Mouse (Mus musculus) heart, postnatal 0 days (tissue): ENCODE measurements at regions not wholly inside any gene's neighbourhood (a gene's known extent, or its start where the extent isn't known, plus 50 kb on each side); places are given as distances from the start of the nearest gene placed in this dataset.

Experiments
- CTCF ChIP-seq: IDR thresholded peaks from 2 replicates; pipeline ENCODE4 v1.5.1; 2016; ENCODE audit warnings: antibody characterized with exemption, control low read depth, low read depth
- EP300 ChIP-seq: IDR thresholded peaks from 2 replicates; pipeline ENCODE4 v1.6.1; 2016; ENCODE audit warnings: antibody characterized with exemption, low read depth

- no peak for TF ChIP-seq EP300
- TF ChIP-seq CTCF = no peak
These were observed 125.5 kb upstream of the Adgrl2 start for GRCm38 (mm10) chr3:149115901-149116300.
